Mouse (Mus musculus): ENCODE data around the gene Hpdl.
"Not testable (repeated sequence)": the region's sequence is repeated elsewhere in the genome, so short reads cannot be mapped to it uniquely, and the experiment has no call there.

Gene Hpdl

DNA sequence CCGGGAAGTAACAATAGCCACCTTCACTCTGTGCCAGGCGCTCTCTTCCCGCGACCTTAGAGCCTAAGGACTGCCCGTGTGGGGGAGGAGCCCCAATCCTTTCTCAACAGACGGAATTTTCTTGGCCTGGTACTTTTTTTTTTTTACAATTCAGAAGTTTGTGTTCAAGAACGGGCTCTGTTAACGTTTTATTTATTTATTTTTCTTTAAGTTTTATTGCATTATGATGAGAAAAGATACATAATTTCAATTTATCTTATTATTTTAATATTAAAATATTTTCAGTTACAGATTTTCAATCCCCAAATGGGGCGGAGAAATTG, at the start of gene Hpdl:
TSS of gene Hpdl (minus strand) at position 14 of the 323 bp plus-strand sequence.
- no peak for DNase-seq (ENCODE audit: low spot score)

DNA sequence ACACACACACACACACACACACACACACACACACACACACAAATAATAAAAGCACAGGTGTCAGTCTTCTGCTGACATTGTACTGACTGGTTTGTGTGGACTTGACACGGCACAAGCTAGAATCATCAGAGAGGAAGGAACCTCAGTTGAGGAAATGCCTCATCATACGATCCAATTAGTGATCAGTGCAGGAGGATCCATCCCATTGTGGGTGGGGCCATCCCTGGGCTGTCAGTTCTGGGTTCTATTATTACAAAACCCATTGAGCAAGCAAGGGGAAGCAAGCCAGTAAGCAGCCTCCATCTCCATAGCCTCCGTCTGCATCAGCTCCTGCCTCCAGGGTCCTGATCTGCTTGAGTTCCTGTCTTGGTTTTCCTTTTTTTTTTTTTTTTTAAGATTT, 48.4 kb upstream of the Hpdl start:
- DNase-seq (ENCODE audit: low spot score) = no peak

DNA sequence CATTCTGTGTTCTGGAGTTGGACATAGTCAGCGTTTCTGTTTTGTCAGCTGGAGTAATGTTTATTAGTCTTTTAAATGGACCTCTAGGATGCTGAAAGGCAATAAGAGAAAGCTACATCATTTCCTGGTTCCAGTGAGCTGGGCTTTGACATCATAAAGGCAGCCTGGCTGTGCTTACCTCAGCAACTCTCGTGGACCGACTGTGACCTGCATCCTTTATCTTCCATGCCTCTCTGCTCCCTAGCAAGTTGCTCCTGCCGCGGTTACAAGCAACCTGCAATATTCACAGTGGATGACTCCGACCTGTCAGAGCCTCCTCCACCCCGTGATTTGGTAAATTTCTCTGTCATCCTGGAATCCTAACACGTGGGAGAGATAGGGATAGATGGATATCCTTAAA, 40.5 kb upstream of the Hpdl start:
- no peak for DNase-seq (ENCODE audit: low spot score)

DNA sequence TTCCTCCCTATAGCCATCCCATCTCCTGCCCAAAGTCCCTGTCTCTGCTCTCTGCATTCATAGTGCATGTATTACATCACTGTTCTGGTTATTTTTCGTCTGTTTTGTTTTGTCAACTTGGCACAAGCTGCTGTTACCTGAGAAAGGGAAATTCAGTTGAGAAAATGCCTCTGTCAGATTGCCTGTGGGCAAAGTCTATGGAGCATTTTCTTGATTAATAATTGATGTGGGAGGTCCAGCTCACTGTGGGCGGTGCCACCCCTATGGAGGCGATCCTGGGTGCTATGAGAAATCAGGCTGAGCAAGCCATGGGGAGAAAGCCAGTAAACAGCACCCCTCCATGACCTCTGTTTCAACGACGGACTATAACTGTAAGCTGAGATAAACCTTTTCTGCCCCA, 38.2 kb upstream of the Hpdl start:
- DNase-seq (ENCODE audit: low spot score) = no peak

DNA sequence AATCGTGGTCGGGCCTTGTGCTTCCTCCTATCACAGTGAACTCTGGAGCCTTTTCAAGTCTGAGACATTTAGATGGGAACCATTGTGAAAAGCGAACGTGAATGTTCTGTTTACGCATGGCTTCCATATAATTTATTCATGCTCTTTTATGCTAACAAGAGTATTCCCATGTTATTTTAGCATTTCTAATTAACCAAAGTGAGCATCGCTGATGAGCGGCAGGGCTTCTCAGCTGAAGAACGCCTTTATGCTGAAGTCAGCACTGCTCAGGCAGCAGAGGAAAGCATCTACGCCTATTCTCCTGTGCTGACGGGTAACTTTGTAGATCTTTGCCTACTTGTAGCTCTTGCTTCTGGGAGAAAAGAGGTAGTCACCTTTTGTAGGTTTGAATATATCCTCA, 35.7 kb upstream of the Hpdl start:
- DNase-seq (ENCODE audit: low spot score) = no peak

DNA sequence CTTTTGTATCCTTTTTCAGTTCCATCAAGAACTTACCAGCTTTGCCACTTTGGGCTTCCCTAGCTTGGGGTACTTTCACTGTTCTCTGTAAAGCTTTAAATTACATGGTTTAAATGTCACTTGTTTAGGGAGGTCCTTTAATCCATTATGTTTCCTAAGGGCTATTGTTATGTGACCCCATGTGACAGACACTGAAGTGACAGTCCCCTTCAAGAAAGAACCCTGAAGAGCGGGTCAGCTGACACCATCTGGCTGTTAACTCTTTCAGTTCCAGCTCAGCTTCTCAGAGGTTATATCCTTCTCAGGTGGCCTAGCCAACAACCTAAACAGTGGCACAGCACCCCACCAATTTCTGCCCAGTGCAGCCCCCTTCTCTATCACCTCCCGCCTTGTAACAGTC, 32.8 kb upstream of the Hpdl start:
- no peak for DNase-seq (ENCODE audit: low spot score)

DNA sequence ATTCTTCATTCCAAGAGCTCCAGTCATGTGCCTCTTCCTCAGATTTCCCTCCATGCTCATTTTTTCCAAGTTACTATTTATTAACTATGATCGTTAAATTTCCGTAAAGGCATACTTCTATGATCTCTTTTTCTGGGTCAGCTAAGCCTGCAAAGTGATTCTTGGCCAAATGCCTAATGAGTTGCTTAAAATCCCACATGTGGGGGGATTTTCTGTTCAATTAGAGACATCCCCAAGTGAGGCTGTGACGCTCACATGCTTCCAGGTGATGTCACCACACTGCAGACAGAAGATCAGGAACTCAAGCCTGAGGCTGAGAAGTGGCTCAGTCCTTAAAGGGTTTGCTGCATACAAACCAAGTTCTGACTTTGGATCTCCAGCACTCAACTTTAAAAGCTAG, 28.4 kb upstream of the Hpdl start:
- DNase-seq (ENCODE audit: low spot score) = no peak

DNA sequence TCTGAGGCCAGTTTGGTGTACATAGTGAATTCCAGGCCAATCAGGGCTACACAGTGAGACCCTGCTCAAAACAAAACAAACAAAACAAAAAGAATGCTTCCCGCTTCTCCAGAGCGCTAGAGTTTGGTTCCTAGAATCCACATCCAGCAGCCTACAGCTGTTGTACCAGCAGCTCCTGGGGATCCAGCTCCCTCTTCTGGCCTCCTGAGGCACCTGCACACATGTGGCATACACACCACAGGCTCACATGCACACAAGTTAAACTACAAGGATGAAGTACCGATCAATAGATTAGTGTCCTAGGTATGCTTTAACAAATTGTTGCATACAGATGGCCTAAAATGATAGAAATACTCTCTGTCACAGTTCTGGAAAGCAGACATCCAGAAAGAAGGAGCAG, 22.8 kb upstream of the Hpdl start:
- DNase-seq (ENCODE audit: low spot score) = no peak

DNA sequence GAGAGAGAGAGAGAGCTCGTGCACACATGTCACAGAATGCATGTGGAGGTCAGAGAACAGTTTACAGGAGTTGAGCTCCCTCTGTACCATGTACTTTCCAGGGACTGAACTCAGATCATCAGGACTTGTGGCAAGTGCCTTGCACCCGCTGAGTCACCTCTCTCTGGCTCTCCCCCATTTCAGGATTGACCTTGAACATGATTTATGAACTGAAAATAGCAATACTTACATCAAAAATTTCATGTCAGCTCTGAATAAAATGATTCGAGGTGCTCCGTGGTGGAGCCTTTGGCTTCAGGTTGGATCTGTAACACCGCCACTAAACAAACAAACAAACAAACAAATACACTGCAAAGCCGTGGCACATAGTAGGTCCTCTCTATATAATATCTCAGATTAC, 19.3 kb upstream of the Hpdl start:
- DNase-seq (ENCODE audit: low spot score) = no peak

DNA sequence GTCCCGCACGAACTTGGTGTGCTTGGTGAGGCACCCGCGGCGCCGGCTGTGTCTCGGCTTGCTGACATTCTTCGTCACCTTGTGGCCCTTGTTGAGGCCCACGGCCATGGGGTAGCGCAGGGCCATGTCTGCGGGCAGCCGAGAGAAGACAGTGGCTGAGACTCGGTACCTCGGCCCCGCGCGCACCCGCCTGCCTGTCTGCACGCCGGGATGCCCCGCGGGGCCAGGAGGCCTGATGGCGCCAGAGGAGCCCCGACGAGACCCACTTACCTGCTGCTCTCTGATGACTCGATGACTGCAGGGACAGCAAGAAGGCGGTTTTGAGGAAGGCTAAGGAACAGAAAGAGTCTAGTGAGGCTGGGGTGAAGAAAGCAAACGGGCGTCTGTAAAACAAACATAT, 18.6 kb upstream of the Hpdl start:
- DNase-seq (ENCODE audit: low spot score) = not testable (repeated sequence)

DNA sequence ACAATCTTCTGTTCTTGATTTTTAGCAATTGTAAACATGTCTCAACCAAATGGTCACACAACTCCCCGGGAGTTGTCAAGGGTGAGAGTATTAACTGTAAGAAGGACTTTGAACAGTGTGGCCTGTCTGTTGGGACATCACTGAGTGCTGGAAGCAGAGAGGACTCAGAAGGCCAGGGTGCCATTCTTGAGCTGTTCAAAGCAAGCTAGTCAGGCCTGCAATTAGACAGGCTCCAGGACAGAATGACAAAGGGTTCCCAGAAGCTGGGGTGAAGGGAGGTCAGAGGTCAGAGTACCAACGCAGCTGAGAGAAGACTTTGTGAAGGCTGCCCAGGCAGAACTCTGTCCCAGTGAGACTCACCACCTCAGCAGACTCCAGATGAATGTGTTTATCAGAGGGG, 17.5 kb upstream of the Hpdl start:
- DNase-seq (ENCODE audit: low spot score) = no peak

DNA sequence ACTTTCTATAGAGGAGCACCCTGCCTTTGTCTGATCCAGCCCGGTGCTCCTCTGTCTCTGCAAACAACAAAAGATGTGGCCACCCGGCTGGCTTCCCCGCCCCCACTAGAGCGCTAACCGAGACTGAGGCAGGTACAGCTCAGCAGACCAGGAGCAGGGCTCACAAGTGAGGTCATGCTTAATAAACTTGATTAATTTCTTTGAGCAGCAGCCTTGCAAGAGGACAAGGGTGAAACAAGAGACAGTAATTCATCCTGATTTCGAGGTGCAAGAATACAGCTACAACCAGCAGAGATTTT, 8.5 kb upstream of the Hpdl start:
- DNase-seq (ENCODE audit: low spot score) = no peak

DNA sequence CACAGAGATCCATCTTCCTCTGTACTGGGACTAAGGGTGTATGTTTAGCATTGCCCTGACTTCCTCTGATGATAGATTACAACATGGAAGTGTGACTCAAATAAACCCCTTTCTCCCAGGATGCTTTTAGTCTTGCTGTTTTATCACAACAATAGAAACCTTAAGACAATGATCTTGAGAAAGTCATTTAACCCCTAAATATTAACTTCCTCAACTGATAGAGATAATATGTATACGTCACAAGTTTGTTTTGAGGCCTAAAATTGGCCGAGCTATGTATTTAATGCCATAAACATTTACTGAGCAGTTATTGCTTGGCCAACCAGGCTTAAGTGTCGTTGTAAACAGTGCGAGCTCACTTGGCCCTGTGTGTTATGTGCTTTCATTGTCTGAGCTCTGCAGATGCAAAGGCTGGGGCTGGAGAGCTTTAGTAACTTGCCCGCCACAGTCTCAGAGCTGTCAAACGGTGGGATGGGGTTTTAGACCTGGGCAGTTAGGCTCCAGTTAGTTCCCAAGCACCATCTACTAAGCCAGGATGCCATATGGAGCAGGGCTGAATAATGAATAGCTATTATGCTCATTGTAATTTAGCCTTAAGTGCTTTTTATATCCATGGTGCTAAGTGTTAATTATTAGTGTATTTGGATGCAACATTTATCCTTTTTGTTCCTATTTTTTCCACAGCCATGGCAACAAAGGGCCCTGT, 8.0 kb upstream of the Hpdl start:
- DNase-seq (ENCODE audit: low spot score) = no peak

DNA sequence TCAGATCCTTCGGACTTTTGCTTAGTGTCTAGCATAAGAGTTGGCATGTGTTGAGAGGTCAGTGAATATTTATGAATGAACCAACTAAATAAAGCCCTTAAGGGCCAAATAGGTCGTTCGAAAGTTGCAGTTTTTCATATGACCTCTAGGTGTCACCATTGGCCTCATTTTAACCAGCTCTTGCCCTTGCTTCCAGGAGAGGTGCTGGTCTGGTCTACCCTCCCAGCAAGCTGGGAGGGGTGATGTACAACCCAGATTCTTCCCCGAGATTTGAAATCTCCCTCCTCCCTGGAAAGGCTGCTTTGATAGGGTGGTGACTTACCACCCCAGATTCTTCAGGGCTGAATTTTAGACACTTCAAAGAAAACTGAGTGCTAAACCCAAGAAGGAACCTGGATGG, 6.3 kb upstream of the Hpdl start:
- peak; percentile 27 for DNase-seq (ENCODE audit: low spot score)

DNA sequence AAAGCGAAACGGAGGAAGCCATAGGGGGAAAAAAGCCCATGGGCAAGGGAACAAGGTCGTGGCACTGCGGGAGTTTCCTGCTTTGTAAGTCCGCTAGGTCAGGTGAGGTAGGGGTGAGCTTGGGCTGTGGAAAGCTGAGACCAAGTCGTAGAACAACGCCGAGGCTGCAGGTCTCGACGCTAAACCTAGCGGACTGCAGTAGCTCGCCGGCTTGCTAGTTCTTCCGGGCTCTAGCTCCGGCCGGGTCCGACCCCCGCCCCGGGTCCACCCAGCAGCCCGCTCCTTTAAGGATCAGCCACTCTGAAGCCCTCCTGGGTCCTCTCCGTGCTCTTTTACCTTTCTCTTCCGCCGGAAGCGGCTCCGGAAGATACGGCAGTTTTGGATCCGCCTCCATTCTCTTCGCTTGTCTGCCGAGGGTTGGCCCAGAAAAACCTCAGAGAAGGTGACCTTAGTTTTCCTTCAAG, 3.1 kb upstream of the Hpdl start:
- DNase-seq (ENCODE audit: low spot score) = peak; percentile 61

DNA sequence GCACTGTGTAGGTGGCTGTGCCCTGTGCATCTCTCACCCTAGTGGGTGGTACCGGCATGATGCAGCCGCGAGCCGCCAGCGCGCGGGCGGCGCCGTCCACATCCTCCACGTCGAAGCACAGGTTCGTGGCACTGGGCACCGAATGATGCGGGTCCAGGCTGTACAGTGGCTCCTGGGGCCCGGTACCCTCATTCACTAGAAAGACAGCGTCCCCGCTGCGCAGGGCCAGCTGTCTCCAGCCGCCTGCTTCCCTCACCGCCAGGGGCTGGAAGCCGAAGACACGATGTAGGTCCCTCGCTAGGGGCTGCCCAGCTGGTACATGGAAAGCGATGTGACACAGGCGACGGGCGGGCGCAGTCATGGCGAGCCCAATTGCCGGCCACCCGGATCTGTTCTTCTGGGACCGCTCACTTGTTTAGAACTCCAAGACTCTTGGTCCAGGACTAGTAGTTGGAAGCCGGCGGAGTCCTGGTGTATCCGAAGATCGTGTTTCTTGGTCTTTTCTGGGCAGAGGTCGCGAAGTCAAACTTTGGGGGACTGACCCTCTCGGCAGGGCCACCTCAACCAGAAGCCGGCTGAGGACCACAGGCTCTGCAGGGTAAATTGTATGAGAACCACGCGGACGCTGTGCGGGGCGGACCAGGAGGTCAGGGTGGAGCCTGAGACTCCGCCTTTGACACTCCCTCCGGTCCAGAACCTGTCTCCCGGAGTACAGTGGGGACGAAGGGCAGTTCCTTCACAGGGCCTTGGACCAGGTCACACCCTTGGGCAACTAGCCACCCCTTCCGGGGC, 409 bp downstream of the Hpdl start:
- DNase-seq (ENCODE audit: low spot score) = peak; percentile 53

DNA sequence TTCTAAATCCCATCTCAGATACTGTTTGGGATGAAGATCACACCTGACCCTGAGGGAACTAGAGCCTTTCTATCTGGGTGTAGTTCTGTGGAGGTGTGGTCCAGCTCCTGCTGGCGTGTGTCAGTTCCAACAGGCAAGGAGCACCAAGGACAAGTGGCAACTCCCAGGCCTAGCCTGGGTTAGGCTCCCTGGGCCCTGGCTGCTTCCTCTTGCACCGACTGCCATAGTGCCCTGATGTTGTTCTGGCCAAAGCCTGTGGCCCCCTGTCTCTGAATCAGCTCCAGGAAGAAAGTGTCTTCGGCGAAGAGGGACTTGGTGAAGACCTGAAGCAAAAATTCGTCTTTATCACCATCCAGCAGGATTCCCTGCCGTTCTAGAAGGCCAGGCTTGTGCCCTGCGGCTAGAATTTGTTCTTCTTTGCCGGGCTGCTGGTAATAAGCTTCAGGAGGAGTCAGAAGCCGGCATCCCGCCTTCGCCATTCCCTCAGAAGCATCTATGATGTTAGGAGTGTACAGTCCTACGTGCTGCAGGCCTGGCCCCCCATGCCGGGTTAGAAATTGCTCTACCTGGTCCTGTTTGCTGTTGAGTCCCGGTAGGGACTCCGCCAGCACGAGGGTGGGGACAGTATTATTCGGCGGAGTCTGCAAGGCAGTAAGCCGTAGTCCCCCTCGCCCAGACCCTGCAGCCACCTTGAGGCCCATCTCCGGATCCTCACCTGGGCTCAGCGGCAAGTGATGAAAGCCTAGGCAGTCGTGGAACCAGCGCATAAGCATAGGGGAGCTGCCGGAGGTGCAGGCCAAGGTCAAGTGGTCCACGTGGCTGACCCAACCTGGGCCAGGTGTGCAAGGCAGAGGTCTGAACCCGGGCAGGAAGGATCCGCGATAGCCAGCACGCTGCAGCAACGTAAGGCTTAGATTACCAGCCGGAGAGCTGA, 1.3 kb downstream of the Hpdl start:
- no peak for DNase-seq (ENCODE audit: low spot score)

DNA sequence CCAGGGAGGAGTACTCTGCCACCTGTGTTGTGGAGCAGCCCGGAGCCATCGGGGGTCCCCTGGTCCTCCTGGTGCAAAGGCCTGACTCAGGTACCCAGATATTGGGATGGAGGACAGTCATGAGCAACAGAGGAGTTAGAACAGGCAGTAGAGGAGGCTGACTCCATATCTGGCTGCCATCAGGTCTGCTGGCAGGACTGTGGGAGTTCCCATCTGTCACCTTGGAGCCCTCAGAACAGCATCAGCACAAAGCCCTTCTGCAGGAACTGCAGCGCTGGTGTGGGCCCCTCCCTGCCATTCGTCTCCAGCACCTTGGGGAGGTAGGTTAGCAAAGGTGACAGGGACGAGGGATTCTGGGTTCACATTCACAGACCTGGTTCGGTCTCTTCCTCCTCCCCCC, 4.0 kb downstream of the Hpdl start:
- DNase-seq (ENCODE audit: low spot score) = no peak

DNA sequence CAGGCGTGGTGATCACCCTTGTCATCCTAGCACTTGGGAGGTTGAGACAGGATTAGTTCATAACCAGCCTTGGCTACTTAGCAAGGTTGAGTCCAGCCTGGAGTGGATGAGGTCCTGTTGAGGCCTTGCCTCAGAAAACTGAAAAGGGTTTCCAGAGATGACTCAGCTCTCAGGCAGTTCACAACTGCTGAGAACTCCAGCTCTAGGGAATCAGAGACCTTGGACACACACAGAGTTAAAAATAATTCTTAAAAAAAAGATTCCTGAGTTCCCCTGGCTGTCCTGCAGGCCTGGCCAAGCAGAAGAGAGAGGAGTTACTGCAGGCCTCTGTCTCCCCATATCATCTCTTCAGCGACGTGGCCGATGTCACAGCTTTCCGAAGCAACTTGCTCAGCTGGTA, 6.2 kb downstream of the Hpdl start:
- no peak for DNase-seq (ENCODE audit: low spot score)

DNA sequence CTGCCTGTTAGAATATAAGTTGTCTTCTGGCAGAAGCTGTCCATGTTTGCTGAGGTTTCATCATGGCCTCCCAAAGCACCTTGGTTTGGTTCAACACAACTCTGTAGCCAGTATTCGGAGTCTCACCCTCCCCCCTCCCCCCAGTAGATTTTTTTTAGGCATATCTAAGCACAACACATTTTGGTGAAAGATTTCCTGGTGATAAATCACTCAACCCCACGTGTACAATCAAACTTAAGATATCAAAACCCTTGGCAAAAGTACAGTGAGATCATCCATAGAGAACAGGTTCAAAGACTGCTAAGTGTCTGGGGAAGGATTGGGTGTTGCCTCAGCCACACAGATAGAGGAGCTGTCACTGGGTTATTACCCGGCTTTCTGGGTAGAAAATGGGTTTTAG, 10.5 kb downstream of the Hpdl start:
- DNase-seq (ENCODE audit: low spot score) = no peak

DNA sequence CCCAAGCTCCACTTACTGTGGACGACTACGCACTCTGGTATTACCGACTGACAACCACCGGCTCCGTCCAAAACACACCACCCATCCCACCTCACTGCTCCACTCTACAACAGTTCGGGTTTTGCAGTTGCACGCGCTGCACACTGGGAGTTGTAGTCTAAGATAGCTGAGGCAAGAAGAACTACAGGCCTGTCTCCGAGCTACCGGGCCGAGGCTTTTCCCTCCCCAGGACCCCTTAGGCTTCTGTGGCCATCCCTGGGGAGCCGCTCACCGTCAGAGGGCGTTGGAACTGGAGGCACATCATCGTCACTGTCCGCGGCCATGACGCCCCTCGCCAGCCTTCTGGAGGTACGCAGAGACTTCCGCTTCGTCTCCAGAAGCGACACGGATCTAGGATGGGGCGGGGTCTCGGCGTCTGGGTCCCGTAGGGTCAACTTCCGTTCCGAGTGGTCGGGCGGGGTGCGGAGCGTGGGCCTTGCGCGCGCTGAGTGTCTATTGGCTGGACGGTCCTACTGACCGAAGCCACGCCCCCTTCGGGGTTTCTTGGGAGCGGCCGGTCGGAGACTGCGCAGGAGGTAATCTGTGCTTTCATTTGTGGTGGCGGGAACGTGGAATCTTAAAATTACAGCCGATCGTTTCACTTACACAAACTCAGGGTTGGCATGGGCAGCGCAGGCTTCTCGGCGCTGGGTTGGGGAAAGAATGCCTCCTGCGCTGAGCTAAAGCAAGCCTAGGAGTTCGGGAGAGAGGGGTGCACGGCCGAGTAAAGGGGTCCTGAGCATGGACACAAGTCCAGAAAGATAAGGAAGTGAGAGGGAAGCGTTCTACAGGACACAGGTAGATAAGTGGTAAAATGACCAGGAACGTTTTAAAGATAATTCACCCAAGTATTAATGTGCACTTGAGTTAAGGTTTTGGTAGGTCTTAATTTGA, 14.0 kb downstream of the Hpdl start, which contains the start of the genes Toe1 and Mutyh:
TSS of gene Toe1 (minus strand) at position 444 of the 933 bp plus-strand sequence.
TSS of gene Mutyh (plus strand) at position 527 of the 933 bp plus-strand sequence.
- DNase-seq (ENCODE audit: low spot score) = peak; percentile 84

DNA sequence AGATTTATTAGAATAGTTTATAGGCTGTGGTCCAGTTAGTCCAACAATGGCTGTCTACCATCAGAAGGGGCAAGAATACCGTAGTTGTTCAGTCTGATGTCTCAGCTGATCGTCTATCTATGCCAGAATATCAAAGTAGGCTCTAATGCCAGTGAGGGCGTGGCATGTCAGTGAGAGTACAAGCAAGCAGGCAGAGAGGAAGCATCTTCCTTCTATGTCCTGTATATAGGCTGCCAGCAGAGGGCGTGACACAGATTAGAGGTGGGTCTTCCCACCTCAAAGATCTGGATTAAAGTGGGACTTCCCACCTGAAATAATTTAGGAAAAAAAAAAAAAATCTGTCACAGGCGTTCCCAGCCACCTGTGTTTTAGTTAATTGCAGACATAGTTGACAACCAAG, 21.6 kb downstream of the Hpdl start:
- DNase-seq (ENCODE audit: low spot score) = no peak

Measured in ovary, postnatal 14 days (tissue).